ENCODE assay signal across 15 mouse cellular contexts in the genomic region with DNA sequence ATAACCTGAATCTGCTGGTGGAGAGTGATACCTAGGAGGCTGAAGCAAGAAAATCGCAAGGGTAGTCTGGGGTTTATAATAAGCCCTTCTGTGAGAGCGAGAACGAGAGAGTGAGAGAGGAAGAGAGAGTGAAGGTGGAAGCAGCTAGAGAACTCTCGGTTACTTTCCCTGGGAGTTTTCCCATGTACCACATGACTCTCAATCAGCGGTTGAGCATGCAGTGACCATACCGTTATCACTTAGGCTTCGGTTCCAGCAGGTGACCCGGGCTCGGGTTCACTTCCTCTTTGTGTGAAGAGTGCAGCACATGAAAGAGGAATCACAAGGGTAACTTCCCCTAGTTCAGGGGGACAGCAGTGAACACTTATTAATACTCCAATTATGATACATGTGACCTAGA.
DNase-seq lines count a peak whose midpoint lies in the region; ATAC-seq and TF ChIP-seq lines count a peak whose summit lies in the region.
"Had no signal": no experiment of that assay in that cellular context is flagged by ENCODE, and none has a peak within 500 bp of the region (broad histone marks: within the 10 kb centered on the region; RNA-seq: fewer than 3 reads in every experiment).

No protein-coding gene starts in this region.

- ATAC-seq in liver, embryonic 11.5 days (replicated peaks; ENCODE audit: low FRiP score) = no peak
- ATAC-seq: intestine, postnatal 0 days; midbrain, embryonic 13.5 days had no signal

- H3K4me2 ChIP-seq in liver, embryonic 11.5 days = no peak overlapping the region
- H3K4me2 ChIP-seq: hindbrain, embryonic 14.5 days; midbrain, embryonic 13.5 days had no signal

- no peak overlapping the region for H3K9ac ChIP-seq in liver, embryonic 11.5 days (ENCODE audit: low read depth, low read length)
- H3K9ac ChIP-seq: hindbrain, embryonic 14.5 days; midbrain, embryonic 13.5 days had no signal

- no peaks in the 10 kb centered on the region for H3K36me3 ChIP-seq in liver, embryonic 11.5 days (ENCODE audit: control insufficient read depth, insufficient read depth, low read length)
- no peaks in the 10 kb centered on the region for H3K36me3 ChIP-seq in spleen, adult 2 months (ENCODE audit: control insufficient read depth, insufficient read depth, low read length)
- H3K36me3 ChIP-seq: embryonic facial prominence, embryonic 10.5 days; midbrain, embryonic 13.5 days had no signal

- WGBS in liver, embryonic 11.5 days = 55% methylated on average over 9 of the region's 9 CpGs
- WGBS in spleen, adult 2 months = 6% methylated on average over 9 of the region's 9 CpGs

- H3K9me3 ChIP-seq in liver, embryonic 11.5 days (ENCODE audit: control insufficient read depth, low read length) = no peaks in the 10 kb centered on the region
- H3K9me3 ChIP-seq: embryonic facial prominence, embryonic 10.5 days; midbrain, embryonic 13.5 days had no signal

- TF ChIP-seq POLR2A in spleen, adult 2 months (IDR thresholded peaks at IDR 0.05; ENCODE audit: low read depth, low read length) = no peak

- H3K4me3 ChIP-seq in liver, embryonic 11.5 days (ENCODE audit: low read depth, low read length) = no peak overlapping the region
- H3K4me3 ChIP-seq in spleen, adult 2 months (ENCODE audit: extremely low read depth, insufficient read depth, insufficient read length) = no peak overlapping the region
- no peak overlapping the region for H3K4me3 ChIP-seq in left cerebral cortex, adult 2 months
- H3K4me3 ChIP-seq: embryonic facial prominence, embryonic 10.5 days; midbrain, embryonic 13.5 days had no signal

- intact Hi-C loops in left cerebral cortex, adult 2 months (cut with DNase I) = no loop called here

- H3K4me1 ChIP-seq in liver, embryonic 11.5 days (replicated peaks; ENCODE audit: control insufficient read depth, insufficient read depth, low read length) = no peaks in the 10 kb centered on the region
- H3K4me1 ChIP-seq in spleen, adult 2 months (ENCODE audit: control insufficient read depth, insufficient read depth, insufficient read length) = peaks cover 17% of the 10 kb centered on the region; the same call in 1 of the 2 replicates

- H3K27me3 ChIP-seq in liver, embryonic 11.5 days (replicated peaks; ENCODE audit: control insufficient read depth, insufficient read depth, low read length) = no peaks in the 10 kb centered on the region
- H3K27me3 ChIP-seq in spleen, adult 2 months (ENCODE audit: control insufficient read depth, insufficient read depth, low read length) = no peaks in the 10 kb centered on the region
- H3K27me3 ChIP-seq: midbrain, embryonic 13.5 days had no signal

- DNase-seq in liver = peak; percentile 13
- DNase-seq in liver, embryonic 11.5 days (ENCODE audit: low spot score) = no peak
- peak; percentile 78 for DNase-seq in MEL-GATA-1-ER (ENCODE audit: extremely low read depth, low read depth)
- peak; percentile 7 to 21 for DNase-seq in lung, postnatal 4 days
- peak; percentile 74 to 82 for DNase-seq in spleen, adult 2 months (ENCODE audit: low read depth in 1 of 2, low spot score in 2 of 2)
- DNase-seq in embryo, embryonic 11 days = no peak
- no peak for DNase-seq in right cerebral cortex, postnatal 25 days
- DNase-seq in left cerebral cortex, adult 2 months (ENCODE audit: extremely low spot score in 1 of 2, low spot score in 2 of 2) = no peak
- DNase-seq: adrenal gland, postnatal 10 days; cerebellum, adult 9-11 months; kidney, postnatal 25 days had no signal

- H3K27ac ChIP-seq in liver, embryonic 11.5 days (ENCODE audit: low read depth, low read length) = no peak overlapping the region
- H3K27ac ChIP-seq in spleen, adult 2 months (ENCODE audit: insufficient read depth, low read length) = no peak overlapping the region
- no peak overlapping the region for H3K27ac ChIP-seq in left cerebral cortex, adult 2 months
- H3K27ac ChIP-seq: embryonic facial prominence, embryonic 10.5 days; hindbrain, embryonic 14.5 days; midbrain, embryonic 13.5 days had no signal

- no peak for TF ChIP-seq CTCF in spleen, adult 2 months (IDR thresholded peaks at IDR 0.05; ENCODE audit: extremely low read depth, insufficient read depth, insufficient read length, insufficient replicate concordance)
- TF ChIP-seq CTCF in left cerebral cortex, adult 2 months (IDR thresholded peaks at IDR 0.05) = no peak

Comparison
In these comparisons a context has a peak if more than half of its experiments do, and no peak if none do; other contexts are left out.
1. DNase-seq: peak in liver (single experiment), MEL-GATA-1-ER (single experiment), lung, postnatal 4 days (2 of 2) and spleen, adult 2 months (2 of 2); none in liver, embryonic 11.5 days (single experiment), embryo, embryonic 11 days (single experiment), right cerebral cortex, postnatal 25 days (single experiment) and left cerebral cortex, adult 2 months (0 of 2).